Mouse (Mus musculus): ENCODE results near the gene Rarg.

DNA sequence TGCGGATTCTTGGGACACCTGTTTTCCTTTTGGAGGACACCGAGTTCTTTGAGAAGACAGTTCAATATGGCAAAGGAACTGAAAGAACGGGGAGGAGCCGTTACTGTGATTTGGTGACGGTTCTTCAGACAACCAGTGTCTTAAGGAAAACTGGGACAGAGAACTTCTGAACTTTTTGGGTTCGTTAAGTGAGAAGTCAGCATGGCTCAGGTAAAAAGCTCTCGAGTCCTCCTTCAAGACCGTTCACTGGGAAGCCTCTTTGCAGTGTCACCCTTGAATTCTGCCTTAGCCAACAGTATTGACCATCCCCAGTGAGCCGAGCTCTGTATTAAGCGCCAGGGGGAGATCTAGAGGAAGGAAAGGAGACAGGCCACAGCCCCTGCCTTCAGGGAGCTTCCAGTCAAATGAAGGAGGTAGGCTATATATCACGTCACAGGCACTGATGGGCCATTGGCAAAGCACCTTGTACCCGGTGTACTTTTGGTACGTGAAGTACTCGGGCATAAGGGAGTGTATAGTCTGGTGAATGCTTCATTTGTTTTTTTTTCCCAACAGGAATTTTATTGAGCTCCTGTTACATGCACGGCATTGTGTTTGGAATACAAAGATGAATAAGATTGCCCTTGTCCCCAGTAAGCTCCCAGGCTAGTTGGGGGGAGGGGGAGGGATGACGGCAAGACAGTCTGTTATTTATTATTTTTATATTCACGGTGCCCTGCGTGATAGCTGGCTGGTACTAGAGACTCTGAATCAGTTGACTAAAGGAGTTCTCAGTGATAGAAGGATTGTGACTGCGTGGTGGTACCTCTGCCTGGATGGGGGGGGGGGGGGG is 52.4 kb downstream of the Rarg start, which contains the start of gene Csad:
- no peak for TF ChIP-seq POLR2A (IDR thresholded peaks at IDR 0.05; ENCODE audit: borderline replicate concordance, low read depth, low read length)
- TF ChIP-seq CTCF (IDR thresholded peaks at IDR 0.05; ENCODE audit: low read depth, low read length), result no peak

Measured in bone marrow macrophage, adult 2 months (primary cell).